Mouse (Mus musculus) embryonic facial prominence, embryonic 12.5 days (tissue): ENCODE data around the gene Aldh1a1. TPM values are rescaled to one million over a fixed set of nuclear protein-coding genes. Genes with fewer than 3 reads are reported as not detected.

Source experiments
- ATAC-seq: fragments of 200-750 bp; cut with Nextera tagmentation; 2 replicates; pipeline ENCODE4 v1.8.0; 2017; ENCODE audit not compliant: insufficient number of reproducible peaks, insufficient read depth, low FRiP score, low TSS enrichment
- H3K27ac ChIP-seq: fragments of 300-500 bp; sonication (generic); 2 replicates; pipeline ENCODE4 v1.5.1; 2016; ENCODE audit warnings: mild to moderate bottlenecking
- H3K27me3 ChIP-seq: fragments of 300-500 bp; sonication (generic); 2 replicates; pipeline ENCODE4 v1.6.1; 2016; ENCODE audit warnings: mild to moderate bottlenecking, moderate library complexity
- H3K36me3 ChIP-seq: fragments of 300-500 bp; sonication (generic); 2 replicates; pipeline ENCODE4 v1.6.1; 2016; ENCODE audit warnings: mild to moderate bottlenecking
- H3K4me1 ChIP-seq: fragments of 300-500 bp; sonication (generic); 2 replicates; pipeline ENCODE4 v1.6.1; 2016
- H3K4me2 ChIP-seq: fragments of 300-500 bp; sonication (generic); replicated peaks from 2 replicates; pipeline ENCODE4 v1.6.1; 2016; ENCODE audit warnings: mild to moderate bottlenecking, moderate library complexity
- H3K4me3 ChIP-seq: fragments of 300-500 bp; sonication (generic); 2 replicates; pipeline ENCODE4 v1.5.1; 2016; ENCODE audit warnings: mild to moderate bottlenecking
- H3K9ac ChIP-seq: fragments of 300-500 bp; sonication (generic); 2 replicates; pipeline ENCODE4 v1.6.1; 2016; ENCODE audit warnings: mild to moderate bottlenecking, moderate library complexity
- H3K9me3 ChIP-seq: fragments of 300-500 bp; sonication (generic); 2 replicates; pipeline ENCODE4 v1.6.1; 2016; ENCODE audit warnings: mild to moderate bottlenecking, moderate library complexity
- WGBS: fragments of 180-500 bp; shearing (Covaris S2); methylation state at CpG from one replicate; pipeline ENCODE4 v1.1.7; 2016; 5-methylcytosine and 5-hydroxymethylcytosine counted together
- polyA plus RNA-seq: library from polyadenylated mRNA; unstranded; fragments of >200 nt; fragmentation: Nextera tagmentation; extraction: Ambion mirVana; gene quantifications from 2 replicates; pipeline ENCODE4 v1.2.1, GENCODE M21; 2016

Aldh1a1 gene
- 9.7 and 30.5 TPM in 2 replicates for polyA plus RNA-seq

- no peak within 1 kb of the TSS for H3K4me3 ChIP-seq
- WGBS = 76% methylated on average over 2 of the region's 2 CpGs
- H3K36me3 ChIP-seq = no peaks in the 10 kb centered on the region
- no peaks in the 10 kb centered on the region for H3K4me1 ChIP-seq
- ATAC-seq = no peak
- H3K9ac ChIP-seq = no peak within 1 kb of the TSS
- no peaks in the 10 kb centered on the region for H3K27me3 ChIP-seq
- no peak within 1 kb of the TSS for H3K4me2 ChIP-seq
- no peaks in the 10 kb centered on the region for H3K9me3 ChIP-seq
- no peak within 1 kb of the TSS for H3K27ac ChIP-seq
Observed at GRCm38 (mm10) chr19:20492491-20492890, at the start of gene Aldh1a1. TSS of gene Aldh1a1 (plus strand) at chr19:20492715.

GRCm38 (mm10) chr19:20447807-20448206 is 44.7 kb upstream of the Aldh1a1 start:
- ATAC-seq = no peak
- Histone ChIP-seq H3K36me3 (no peaks in the 10 kb centered on the region), H3K27ac (no peak overlapping the region), H3K9ac (no peak overlapping the region), H3K9me3 (no peaks in the 10 kb centered on the region), H3K27me3 (no peaks in the 10 kb centered on the region), H3K4me2 (no peak overlapping the region), H3K4me1 (no peaks in the 10 kb centered on the region), H3K4me3 (no peak overlapping the region)
- WGBS = 90% methylated on average over 2 of the region's 2 CpGs

DNA sequence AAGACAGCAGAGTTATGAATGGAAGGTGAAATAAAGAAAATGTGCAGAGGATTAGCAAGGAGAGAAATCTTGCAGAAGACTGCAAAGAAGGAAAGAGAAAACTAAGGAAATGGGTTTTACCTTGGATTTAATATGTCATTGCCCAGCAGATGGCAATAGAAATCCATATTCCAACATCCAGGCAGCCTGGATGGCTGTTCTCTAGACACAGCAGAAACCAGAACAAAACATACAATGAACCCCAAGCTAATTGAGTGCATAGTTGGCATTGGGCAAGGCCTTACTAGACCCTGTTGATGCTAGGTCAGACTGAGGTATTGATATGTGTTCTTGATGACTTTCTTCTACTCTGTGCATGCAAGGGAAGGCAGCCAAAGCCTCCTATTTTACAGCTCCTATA is 43.0 kb upstream of the Aldh1a1 start:
- Histone ChIP-seq H3K9ac (no peak overlapping the region), H3K4me2 (no peak overlapping the region)
- ATAC-seq = no peak

DNA sequence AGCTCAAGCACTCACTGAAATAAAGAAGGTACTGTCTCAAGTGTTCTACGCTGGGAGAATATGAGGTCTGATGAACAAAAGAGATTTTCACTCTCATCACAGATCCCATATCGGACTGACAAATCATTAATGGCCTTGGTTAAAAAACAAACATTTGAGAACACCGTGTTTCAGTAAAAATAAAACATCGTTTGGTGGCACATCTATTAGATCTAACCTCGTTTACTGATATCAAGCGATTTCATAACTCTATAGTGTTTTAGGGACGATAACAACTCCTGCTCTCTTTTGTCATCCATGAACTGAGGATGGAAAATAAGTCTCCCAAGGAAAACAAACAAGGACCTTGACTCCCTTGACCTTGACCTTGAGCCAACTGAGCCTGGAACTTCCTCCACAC is 41.5 kb upstream of the Aldh1a1 start:
- H3K4me3 ChIP-seq = no peak overlapping the region
- no peak for ATAC-seq
- WGBS = 83% methylated on average over 7 of the region's 7 CpGs

More for the DNA sequence above, 43.0 kb upstream of the Aldh1a1 start:
- no peaks in the 10 kb centered on the region for H3K9me3 ChIP-seq
- no peaks in the 10 kb centered on the region for H3K36me3 ChIP-seq
- H3K4me3 ChIP-seq = no peak overlapping the region
- no peak overlapping the region for H3K27ac ChIP-seq
- H3K27me3 ChIP-seq = no peaks in the 10 kb centered on the region
- no peaks in the 10 kb centered on the region for H3K4me1 ChIP-seq

DNA sequence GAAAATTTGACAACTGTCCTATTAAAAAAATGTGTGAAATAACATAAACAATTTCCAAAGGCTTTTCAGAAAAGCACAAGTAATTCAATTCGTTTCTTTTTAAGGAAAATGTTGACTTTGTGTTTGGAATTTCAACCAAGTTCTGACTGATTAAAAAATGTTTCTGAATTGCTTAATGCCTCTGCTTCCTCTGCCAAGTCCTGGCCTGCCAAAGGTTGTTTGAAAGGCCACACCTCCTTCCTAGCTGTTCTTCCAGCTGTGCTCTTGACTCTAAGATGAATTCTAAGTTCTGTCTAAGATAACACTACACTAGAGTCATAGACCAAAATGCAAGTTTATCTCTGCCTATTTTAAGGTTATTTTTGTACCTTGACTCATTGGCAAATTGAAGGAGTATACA is 8.0 kb upstream of the Aldh1a1 start:
- no peaks in the 10 kb centered on the region for H3K36me3 ChIP-seq
- H3K9ac ChIP-seq = no peak overlapping the region
- no peak overlapping the region for H3K4me2 ChIP-seq
- WGBS = 66% methylated on average over 1 of the region's 1 CpGs
- no peak overlapping the region for H3K4me3 ChIP-seq
- H3K27ac ChIP-seq = no peak overlapping the region
- no peak for ATAC-seq
- H3K27me3 ChIP-seq = no peaks in the 10 kb centered on the region
- no peaks in the 10 kb centered on the region for H3K4me1 ChIP-seq
- no peaks in the 10 kb centered on the region for H3K9me3 ChIP-seq

More for the DNA sequence above, 41.5 kb upstream of the Aldh1a1 start:
- Histone ChIP-seq H3K4me1 (no peaks in the 10 kb centered on the region), H3K27me3 (no peaks in the 10 kb centered on the region), H3K4me2 (no peak overlapping the region), H3K27ac (no peak overlapping the region), H3K9me3 (no peaks in the 10 kb centered on the region), H3K36me3 (no peaks in the 10 kb centered on the region), H3K9ac (no peak overlapping the region)

GRCm38 (mm10) chr19:20491950-20492349 is 565 bp upstream of the Aldh1a1 start:
- H3K9ac ChIP-seq = no peak overlapping the region
- H3K9me3 ChIP-seq = no peaks in the 10 kb centered on the region
- 82% methylated on average over 4 of the region's 4 CpGs for WGBS
- no peak overlapping the region for H3K4me3 ChIP-seq
- H3K27ac ChIP-seq = no peak overlapping the region
- no peak overlapping the region for H3K4me2 ChIP-seq
- no peaks in the 10 kb centered on the region for H3K36me3 ChIP-seq
- no peaks in the 10 kb centered on the region for H3K4me1 ChIP-seq
- H3K27me3 ChIP-seq = no peaks in the 10 kb centered on the region
- ATAC-seq = no peak

- ATAC-seq = no peak
- no peak overlapping the region for H3K4me2 ChIP-seq
- H3K4me3 ChIP-seq = no peak overlapping the region
- no peak overlapping the region for H3K27ac ChIP-seq
- no peaks in the 10 kb centered on the region for H3K9me3 ChIP-seq
- no peaks in the 10 kb centered on the region for H3K27me3 ChIP-seq
- no peaks in the 10 kb centered on the region for H3K36me3 ChIP-seq
- H3K9ac ChIP-seq = no peak overlapping the region
- no peaks in the 10 kb centered on the region for H3K4me1 ChIP-seq
Observed at GRCm38 (mm10) chr19:20496476-20496875, 4.0 kb downstream of the Aldh1a1 start.

GRCm38 (mm10) chr19:20505359-20505758 is 12.8 kb downstream of the Aldh1a1 start:
- H3K36me3 ChIP-seq = no peaks in the 10 kb centered on the region
- no peak overlapping the region for H3K9ac ChIP-seq
- no peaks in the 10 kb centered on the region for H3K9me3 ChIP-seq
- H3K27ac ChIP-seq = no peak overlapping the region
- H3K4me1 ChIP-seq = no peaks in the 10 kb centered on the region
- H3K27me3 ChIP-seq = no peaks in the 10 kb centered on the region
- no peak for ATAC-seq
- no peak overlapping the region for H3K4me3 ChIP-seq
- no peak overlapping the region for H3K4me2 ChIP-seq

GRCm38 (mm10) chr19:20506936-20507615 is 14.6 kb downstream of the Aldh1a1 start:
- H3K27me3 ChIP-seq = no peaks in the 10 kb centered on the region
- ATAC-seq = no peak
- no peak overlapping the region for H3K4me3 ChIP-seq
- no peak overlapping the region for H3K9ac ChIP-seq
- 57% methylated on average over 9 of the region's 9 CpGs for WGBS
- no peak overlapping the region for H3K27ac ChIP-seq
- no peaks in the 10 kb centered on the region for H3K36me3 ChIP-seq
- no peaks in the 10 kb centered on the region for H3K4me1 ChIP-seq
- H3K4me2 ChIP-seq = no peak overlapping the region
- H3K9me3 ChIP-seq = no peaks in the 10 kb centered on the region

- no peak overlapping the region for H3K27ac ChIP-seq
- no peak overlapping the region for H3K9ac ChIP-seq
- H3K4me3 ChIP-seq = no peak overlapping the region
- 69% methylated on average over 4 of the region's 4 CpGs for WGBS
- H3K4me1 ChIP-seq = peaks cover 4% of the 10 kb centered on the region; the same call in 1 of the 2 replicates
- H3K27me3 ChIP-seq = no peaks in the 10 kb centered on the region
- no peak overlapping the region for H3K4me2 ChIP-seq
- ATAC-seq = no peak
- H3K9me3 ChIP-seq = no peaks in the 10 kb centered on the region
- no peaks in the 10 kb centered on the region for H3K36me3 ChIP-seq
Observed at GRCm38 (mm10) chr19:20508609-20509008, 16.1 kb downstream of the Aldh1a1 start.

GRCm38 (mm10) chr19:20511971-20512370 is 19.5 kb downstream of the Aldh1a1 start:
- no peaks in the 10 kb centered on the region for H3K36me3 ChIP-seq
- H3K9ac ChIP-seq = no peak overlapping the region
- H3K4me2 ChIP-seq = no peak overlapping the region
- WGBS = 75% methylated on average over 2 of the region's 2 CpGs
- H3K4me1 ChIP-seq = peaks cover 4% of the 10 kb centered on the region; the same call in 1 of the 2 replicates
- no peak overlapping the region for H3K27ac ChIP-seq
- no peaks in the 10 kb centered on the region for H3K9me3 ChIP-seq
- no peaks in the 10 kb centered on the region for H3K27me3 ChIP-seq
- no peak overlapping the region for H3K4me3 ChIP-seq
- ATAC-seq = no peak

- no peaks in the 10 kb centered on the region for H3K36me3 ChIP-seq
- no peak overlapping the region for H3K4me2 ChIP-seq
- no peak overlapping the region for H3K27ac ChIP-seq
- H3K4me3 ChIP-seq = no peak overlapping the region
- H3K9ac ChIP-seq = no peak overlapping the region
- no peaks in the 10 kb centered on the region for H3K9me3 ChIP-seq
- H3K27me3 ChIP-seq = no peaks in the 10 kb centered on the region
- ATAC-seq = no peak
- 61% methylated on average over 2 of the region's 2 CpGs for WGBS
- peaks cover 4% of the 10 kb centered on the region; the same call in 1 of the 2 replicates for H3K4me1 ChIP-seq
Observed at GRCm38 (mm10) chr19:20513181-20513580, 20.7 kb downstream of the Aldh1a1 start.
